Mouse (Mus musculus): ENCODE measurements around the gene Tbx20. TPM values are rescaled to one million over a fixed set of nuclear protein-coding genes. Genes with fewer than 3 reads are reported as not detected.

The Tbx20 gene
- polyA plus RNA-seq (2012; rRNA removed) = 0.44 and 0.52 TPM in 2 replicates

GRCm38 (mm10) chr9:24774160-24774969 is at the start of gene Tbx20:
Tbx20 (minus strand) TSS chr9:24774303.

GRCm38 (mm10) chr9:24695700-24696404 is 78.3 kb downstream of the Tbx20 start, which contains the start of gene Dpy19l2:
Dpy19l2 (minus strand) TSS chr9:24696293.

Other genes starting within 250 kb of the Tbx20 start
- gene Cypt4, start 149.1 kb downstream of the Tbx20 start, polyA plus RNA-seq (2012; rRNA removed) = not detected in 2 replicates
- not detected in 2 replicates for gene Dpy19l2, start 78.0 kb downstream of the Tbx20 start, polyA plus RNA-seq (2012; rRNA removed)